Mouse (Mus musculus) stomach, embryonic 14.5 days (tissue): ENCODE results near the gene Hrc. TPM values are rescaled to one million over a fixed set of nuclear protein-coding genes. Genes with fewer than 3 reads are reported as not detected.

Experiments used
- ATAC-seq: fragments of 200-750 bp; cut with Nextera tagmentation; 2 replicates; pipeline ENCODE4 v1.8.0; 2017; ENCODE audit warnings: low read depth, moderate TSS enrichment; ENCODE audit not compliant: insufficient number of reproducible peaks, insufficient read depth, low FRiP score
- H3K27ac ChIP-seq: fragments of 300-500 bp; sonication (generic); 2 replicates; pipeline ENCODE4 v1.5.1; 2014; ENCODE audit warnings: mild to moderate bottlenecking, low read length, moderate library complexity, mixed read lengths
- H3K27me3 ChIP-seq: fragments of 300-500 bp; sonication (generic); 2 replicates; pipeline ENCODE4 v1.6.1; 2014; ENCODE audit warnings: low read length, control low read depth, mixed read lengths; ENCODE audit not compliant: control insufficient read depth, insufficient read depth
- H3K36me3 ChIP-seq: fragments of 300-500 bp; sonication (generic); 2 replicates; pipeline ENCODE4 v1.6.1; 2014; ENCODE audit warnings: mild to moderate bottlenecking, control low read depth, low read length, moderate library complexity, mixed read lengths; ENCODE audit not compliant: control insufficient read depth, insufficient read depth
- H3K4me1 ChIP-seq: fragments of 300-500 bp; sonication (generic); 2 replicates; pipeline ENCODE4 v1.6.1; 2014; ENCODE audit warnings: low read length, control low read depth, mixed read lengths; ENCODE audit not compliant: control insufficient read depth, insufficient read depth
- H3K4me2 ChIP-seq: fragments of 300-500 bp; sonication (generic); replicated peaks from 2 replicates; pipeline ENCODE4 v1.6.1; 2014; ENCODE audit warnings: low read depth, low read length, control low read depth
- H3K4me3 ChIP-seq: fragments of 300-500 bp; sonication (generic); 2 replicates; pipeline ENCODE4 v1.5.1; 2014; ENCODE audit warnings: low read depth, low read length, control low read depth
- H3K9ac ChIP-seq: fragments of 300-500 bp; sonication (generic); replicated peaks from 2 replicates; pipeline ENCODE4 v1.6.1; 2014; ENCODE audit warnings: low read depth, mild to moderate bottlenecking, control low read depth, low read length, moderate library complexity, mixed read lengths
- H3K9me3 ChIP-seq: fragments of 300-500 bp; sonication (generic); 2 replicates; pipeline ENCODE4 v1.6.1; 2016; ENCODE audit warnings: low read depth, low read length, control low read depth; ENCODE audit not compliant: control insufficient read depth
- WGBS: fragments of 180-500 bp; shearing (Covaris S2); extraction: QIAGEN DNeasy Blood & Tissue Kit; methylation state at CpG from one replicate; pipeline ENCODE4 v1.1.7; 2014; 5-methylcytosine and 5-hydroxymethylcytosine counted together
- polyA plus RNA-seq: library from polyadenylated mRNA; unstranded; fragments of >200 nt; fragmentation: Nextera tagmentation; extraction: Ambion mirVana; gene quantifications from 2 replicates; pipeline ENCODE4 v1.2.1, GENCODE M21; 2014

Hrc gene
- polyA plus RNA-seq, 1 experiment from 2014 or later: 1.8 TPM

DNA sequence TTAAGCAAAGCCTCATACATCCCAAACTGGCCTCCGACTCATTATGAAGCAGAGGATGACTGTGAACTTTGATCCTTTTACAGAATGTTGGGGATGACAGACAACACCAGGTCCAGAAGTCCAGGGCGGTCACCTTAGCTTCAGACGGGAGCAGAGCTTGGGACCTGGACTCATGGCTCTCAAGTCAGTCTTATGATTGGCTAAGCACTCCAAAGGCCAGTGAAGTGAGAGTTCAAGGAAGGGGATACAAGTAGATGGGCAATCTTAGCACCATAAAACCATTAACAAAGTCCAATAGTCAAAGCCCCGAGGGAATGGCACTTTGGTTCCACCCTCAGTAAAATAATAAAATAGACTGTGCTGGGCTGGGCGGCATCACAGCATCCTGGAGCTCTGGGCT, 12.0 kb upstream of the Hrc start:
- no peaks in the 10 kb centered on the region for H3K4me1 ChIP-seq

DNA sequence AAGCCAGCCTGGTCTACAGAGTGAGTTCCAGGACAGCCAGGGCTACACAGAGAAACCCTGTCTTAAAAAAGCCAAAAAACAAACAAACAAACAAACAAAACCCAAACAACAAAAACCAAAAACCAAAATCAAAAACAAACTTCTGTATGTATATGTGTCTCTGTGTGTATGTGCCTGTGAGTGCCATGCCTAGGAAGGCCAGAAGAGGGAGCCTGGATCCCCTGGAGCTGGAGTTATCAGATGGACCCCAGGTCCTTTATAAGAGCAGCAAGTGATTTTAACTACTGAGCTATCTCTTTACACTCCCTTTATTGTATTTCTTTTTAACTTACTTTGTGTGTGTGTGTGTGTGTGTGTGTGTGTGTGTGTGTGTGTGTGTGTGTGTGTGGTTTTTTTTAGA, 9.3 kb upstream of the Hrc start:
- H3K27ac ChIP-seq: no peak overlapping the region
- peaks cover 7% of the 10 kb centered on the region; the same call in 1 of the 2 replicates for H3K36me3 ChIP-seq
- no peaks in the 10 kb centered on the region for H3K4me1 ChIP-seq
- H3K27me3 ChIP-seq: no peaks in the 10 kb centered on the region
- H3K9me3 ChIP-seq: no peaks in the 10 kb centered on the region
- no peak overlapping the region for H3K4me2 ChIP-seq
- no peak overlapping the region for H3K4me3 ChIP-seq
- no peak overlapping the region for H3K9ac ChIP-seq
- ATAC-seq: no peak

More for the DNA sequence above, 12.0 kb upstream of the Hrc start:
- 82% methylated on average over 5 of the region's 5 CpGs for WGBS
- peaks cover 7% of the 10 kb centered on the region; the same call in 1 of the 2 replicates for H3K36me3 ChIP-seq
- H3K9ac ChIP-seq: no peak overlapping the region
- no peak overlapping the region for H3K4me3 ChIP-seq
- H3K9me3 ChIP-seq: no peaks in the 10 kb centered on the region
- H3K27me3 ChIP-seq: no peaks in the 10 kb centered on the region
- no peak for ATAC-seq
- H3K4me2 ChIP-seq: no peak overlapping the region
- no peak overlapping the region for H3K27ac ChIP-seq

DNA sequence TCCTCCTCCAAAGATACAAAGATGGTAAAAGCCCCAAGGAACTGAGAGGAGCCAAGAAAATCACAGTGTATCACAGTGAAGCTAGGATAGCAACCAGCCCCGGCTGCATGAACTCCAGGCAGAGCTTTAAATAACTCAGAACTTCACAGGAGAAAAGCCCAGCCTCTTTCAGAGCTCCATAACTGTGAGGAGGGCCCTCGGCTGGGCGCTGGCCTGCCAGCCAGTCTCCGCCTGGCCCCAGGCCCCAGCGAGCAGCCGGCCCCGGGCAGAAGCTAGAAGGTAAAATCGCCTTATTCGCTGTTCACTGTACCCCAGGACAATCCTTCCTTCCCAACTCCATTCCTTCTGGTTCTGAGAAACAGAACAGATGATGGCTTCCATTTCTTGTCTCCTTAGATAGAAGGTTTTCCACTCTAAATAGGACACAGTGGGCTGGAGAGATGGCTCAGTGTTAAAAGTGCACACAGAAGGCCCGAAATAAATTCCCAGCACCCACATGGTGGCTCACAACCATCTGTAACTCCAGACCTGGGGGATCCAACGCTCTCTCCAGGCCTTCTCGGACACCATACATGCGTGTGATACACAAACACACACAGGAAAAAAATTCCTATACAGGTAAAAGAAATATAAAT, 6.1 kb upstream of the Hrc start:
- Histone ChIP-seq H3K36me3 (peaks cover 7% of the 10 kb centered on the region; the same call in 1 of the 2 replicates), H3K9ac (no peak overlapping the region), H3K27ac (no peak overlapping the region), H3K27me3 (no peaks in the 10 kb centered on the region), H3K4me1 (peaks cover 4% of the 10 kb centered on the region; the same call in 1 of the 2 replicates), H3K4me2 (no peak overlapping the region), H3K4me3 (no peak overlapping the region), H3K9me3 (no peaks in the 10 kb centered on the region)
- no peak for ATAC-seq
- 79% methylated on average over 13 of the region's 13 CpGs for WGBS

DNA sequence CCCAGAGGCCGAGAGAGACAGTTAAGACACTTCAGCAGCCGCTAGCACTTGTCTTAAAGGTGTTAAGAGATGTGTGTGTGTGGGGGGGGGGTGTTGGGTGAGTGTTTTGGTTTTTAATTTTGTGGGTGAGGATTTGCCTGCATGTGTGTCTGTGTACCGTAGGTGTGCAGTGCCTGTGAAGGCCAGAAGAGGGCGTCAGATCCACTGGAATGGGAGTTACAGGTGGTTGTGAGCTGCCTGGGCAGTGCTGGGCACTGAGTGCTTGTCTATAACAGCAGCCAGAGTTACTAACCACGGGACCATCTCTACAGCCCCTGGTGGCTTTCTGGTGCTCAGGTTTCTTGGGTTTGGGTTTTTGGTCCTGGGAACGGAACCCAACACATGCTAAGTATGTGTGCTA, 3.6 kb upstream of the Hrc start:
- no peak for ATAC-seq
- H3K4me1 ChIP-seq: peaks cover 17% of the 10 kb centered on the region
- no peaks in the 10 kb centered on the region for H3K27me3 ChIP-seq
- H3K4me3 ChIP-seq: no peak overlapping the region
- H3K9me3 ChIP-seq: no peaks in the 10 kb centered on the region
- H3K4me2 ChIP-seq: no peak overlapping the region
- WGBS: 83% methylated on average over 6 of the region's 6 CpGs
- H3K9ac ChIP-seq: no peak overlapping the region
- no peak overlapping the region for H3K27ac ChIP-seq
- peaks cover 4% of the 10 kb centered on the region; the same call in 1 of the 2 replicates for H3K36me3 ChIP-seq

DNA sequence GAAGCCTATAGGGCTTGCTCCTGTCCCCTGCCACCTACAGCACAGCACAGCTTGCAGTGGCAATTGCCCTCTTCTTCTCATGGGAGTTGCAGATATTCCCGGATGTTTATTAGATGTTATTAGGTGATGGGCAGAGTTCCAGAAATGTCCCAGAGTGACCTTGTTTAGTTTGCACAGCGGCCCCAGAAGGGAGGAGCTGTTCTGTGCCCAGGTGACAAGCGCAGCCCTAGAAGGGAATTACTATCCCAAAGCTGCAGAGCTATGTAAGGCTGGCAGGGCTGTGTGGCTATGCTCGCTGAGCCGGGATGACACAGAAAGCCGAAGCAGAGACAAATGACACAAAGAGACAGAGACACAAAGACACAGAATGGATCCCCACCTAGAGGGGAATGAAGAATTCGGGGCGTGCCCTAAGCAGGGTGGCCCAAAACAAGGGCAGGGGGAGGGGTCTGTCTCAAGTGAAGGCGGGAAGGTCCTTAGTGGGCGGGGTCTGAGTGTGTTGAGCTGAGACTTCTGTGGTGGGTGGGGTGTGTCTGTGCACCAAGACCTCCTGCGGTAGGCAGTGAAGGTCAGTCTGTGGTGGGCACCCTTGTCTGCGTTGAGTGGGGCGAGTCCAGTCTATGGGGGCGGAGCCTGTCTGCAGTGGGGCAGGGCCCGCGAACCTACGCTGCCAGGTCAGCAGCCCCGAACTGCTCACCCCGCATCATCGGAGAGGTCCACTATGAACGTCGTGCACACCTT, 2.2 kb upstream of the Hrc start:
- Histone ChIP-seq H3K9me3 (no peaks in the 10 kb centered on the region), H3K27ac (peak overlapping the region; percentile 93), H3K27me3 (no peaks in the 10 kb centered on the region), H3K4me2 (peak overlapping the region; percentile 78), H3K9ac (peak overlapping the region; percentile 64), H3K4me1 (peaks cover 19% of the 10 kb centered on the region), H3K36me3 (no peaks in the 10 kb centered on the region), H3K4me3 (peak overlapping the region; percentile 75)
- WGBS: 2% methylated on average over 22 of the region's 22 CpGs
- ATAC-seq: peak; percentile 55

- Histone ChIP-seq H3K27ac (peak within 1 kb of the TSS; percentile 93), H3K9me3 (no peaks in the 10 kb centered on the region), H3K36me3 (no peaks in the 10 kb centered on the region), H3K4me1 (peaks cover 25% of the 10 kb centered on the region), H3K4me2 (peak within 1 kb of the TSS; percentile 78), H3K27me3 (no peaks in the 10 kb centered on the region), H3K4me3 (peak within 1 kb of the TSS; percentile 75), H3K9ac (peak within 1 kb of the TSS; percentile 64)
- ATAC-seq: peak; percentile 78
- under 1% methylated on average over 37 of the region's 38 CpGs for WGBS
These were observed 1.6 kb upstream of the Hrc start, which contains the start of gene Trpm4 for GRCm38 (mm10) chr7:45333431-45333982. Gene Trpm4, minus strand, starts transcription at chr7:45333780.

GRCm38 (mm10) chr7:45334605-45335004, 485 bp upstream of the Hrc start:
- no peak overlapping the region for H3K4me3 ChIP-seq
- WGBS: 16% methylated on average over 3 of the region's 3 CpGs
- no peak overlapping the region for H3K9ac ChIP-seq
- no peak overlapping the region for H3K27ac ChIP-seq
- H3K4me2 ChIP-seq: no peak overlapping the region
- no peak for ATAC-seq
- H3K4me1 ChIP-seq: peaks cover 30% of the 10 kb centered on the region
- H3K27me3 ChIP-seq: no peaks in the 10 kb centered on the region
- H3K36me3 ChIP-seq: no peaks in the 10 kb centered on the region
- H3K9me3 ChIP-seq: no peaks in the 10 kb centered on the region

GRCm38 (mm10) chr7:45336319-45336718, 1.2 kb downstream of the Hrc start:
- H3K27me3 ChIP-seq: no peaks in the 10 kb centered on the region
- no peaks in the 10 kb centered on the region for H3K9me3 ChIP-seq
- 95% methylated on average over 4 of the region's 4 CpGs for WGBS
- H3K36me3 ChIP-seq: no peaks in the 10 kb centered on the region
- no peak overlapping the region for H3K27ac ChIP-seq
- H3K9ac ChIP-seq: no peak overlapping the region
- peaks cover 43% of the 10 kb centered on the region for H3K4me1 ChIP-seq
- ATAC-seq: no peak
- no peak overlapping the region for H3K4me3 ChIP-seq
- no peak overlapping the region for H3K4me2 ChIP-seq
